Mouse (Mus musculus): ENCODE measurements at regions not wholly inside any gene's neighbourhood (a gene's known extent, or its start where the extent isn't known, plus 50 kb on each side); places are given as distances from the start of the nearest gene placed in this dataset.

- no peak for ATAC-seq
- 92% methylated on average over 4 of the region's 4 CpGs for WGBS
These were observed 104.2 kb upstream of the Runx1 start for GRCm38 (mm10) chr16:92930103-92930502.

GRCm38 (mm10) chr16:92928201-92928600, 102.3 kb upstream of the Runx1 start:
- no peak overlapping the region for H3K4me3 ChIP-seq
- H3K9ac ChIP-seq, result no peak overlapping the region
- no peaks in the 10 kb centered on the region for H3K9me3 ChIP-seq (replicated peaks)
- WGBS, result 75% methylated on average over 7 of the region's 7 CpGs
- ATAC-seq, result no peak
- no peaks in the 10 kb centered on the region for H3K36me3 ChIP-seq (ENCODE audit: poor library complexity, severe bottlenecking)
- no peak overlapping the region for H3K27ac ChIP-seq
- H3K4me2 ChIP-seq, result no peak overlapping the region
- no peaks in the 10 kb centered on the region for H3K4me1 ChIP-seq
- no peaks in the 10 kb centered on the region for H3K27me3 ChIP-seq

More at GRCm38 (mm10) chr16:92930103-92930502, 104.2 kb upstream of the Runx1 start:
- H3K4me2 ChIP-seq, result no peak overlapping the region
- no peak overlapping the region for H3K4me3 ChIP-seq
- no peaks in the 10 kb centered on the region for H3K36me3 ChIP-seq (ENCODE audit: poor library complexity, severe bottlenecking)
- H3K9ac ChIP-seq, result no peak overlapping the region
- H3K27me3 ChIP-seq, result no peaks in the 10 kb centered on the region
- H3K27ac ChIP-seq, result no peak overlapping the region
- H3K4me1 ChIP-seq, result no peaks in the 10 kb centered on the region
- no peaks in the 10 kb centered on the region for H3K9me3 ChIP-seq (replicated peaks)

- no peak for ATAC-seq
- WGBS, result 46% methylated on average over 2 of the region's 2 CpGs
- no peak overlapping the region for H3K27ac ChIP-seq
- no peaks in the 10 kb centered on the region for H3K4me1 ChIP-seq
- no peaks in the 10 kb centered on the region for H3K27me3 ChIP-seq
- H3K9ac ChIP-seq, result no peak overlapping the region
- H3K4me3 ChIP-seq, result no peak overlapping the region
- no peak overlapping the region for H3K4me2 ChIP-seq
- no peaks in the 10 kb centered on the region for H3K36me3 ChIP-seq (ENCODE audit: poor library complexity, severe bottlenecking)
- H3K9me3 ChIP-seq (replicated peaks), result no peaks in the 10 kb centered on the region
These were observed 101.7 kb upstream of the Runx1 start for GRCm38 (mm10) chr16:92927662-92928061.

GRCm38 (mm10) chr16:92926853-92927252, 100.9 kb upstream of the Runx1 start:
- WGBS, result 91% methylated on average over 5 of the region's 5 CpGs
- Histone ChIP-seq H3K4me2 (no peak overlapping the region), H3K9me3 (replicated peaks) (no peaks in the 10 kb centered on the region), H3K9ac (no peak overlapping the region), H3K27ac (no peak overlapping the region), H3K4me1 (no peaks in the 10 kb centered on the region), H3K36me3 (ENCODE audit: poor library complexity, severe bottlenecking) (no peaks in the 10 kb centered on the region), H3K27me3 (no peaks in the 10 kb centered on the region), H3K4me3 (no peak overlapping the region)
- ATAC-seq, result no peak

GRCm38 (mm10) chr16:92920947-92921346, 95.0 kb upstream of the Runx1 start:
- H3K9me3 ChIP-seq (replicated peaks), result no peaks in the 10 kb centered on the region
- H3K9ac ChIP-seq, result no peak overlapping the region
- H3K4me2 ChIP-seq, result no peak overlapping the region
- no peak overlapping the region for H3K27ac ChIP-seq
- H3K4me3 ChIP-seq, result no peak overlapping the region
- ATAC-seq, result no peak
- no peaks in the 10 kb centered on the region for H3K4me1 ChIP-seq
- H3K36me3 ChIP-seq (ENCODE audit: poor library complexity, severe bottlenecking), result no peaks in the 10 kb centered on the region
- 74% methylated on average over 4 of the region's 4 CpGs for WGBS
- no peaks in the 10 kb centered on the region for H3K27me3 ChIP-seq

- WGBS, result 95% methylated on average over 2 of the region's 2 CpGs
- no peak overlapping the region for H3K4me3 ChIP-seq
- H3K27ac ChIP-seq, result no peak overlapping the region
- no peak overlapping the region for H3K4me2 ChIP-seq
- no peaks in the 10 kb centered on the region for H3K4me1 ChIP-seq
- H3K9ac ChIP-seq, result no peak overlapping the region
- no peaks in the 10 kb centered on the region for H3K36me3 ChIP-seq (ENCODE audit: poor library complexity, severe bottlenecking)
- H3K9me3 ChIP-seq (replicated peaks), result no peaks in the 10 kb centered on the region
- ATAC-seq, result no peak
- no peaks in the 10 kb centered on the region for H3K27me3 ChIP-seq
These were observed 91.4 kb upstream of the Runx1 start for GRCm38 (mm10) chr16:92917356-92917755.

GRCm38 (mm10) chr16:92915651-92916050, 89.7 kb upstream of the Runx1 start:
- H3K9ac ChIP-seq, result no peak overlapping the region
- 46% methylated on average over 6 of the region's 6 CpGs for WGBS
- H3K4me1 ChIP-seq, result no peaks in the 10 kb centered on the region
- no peak overlapping the region for H3K4me2 ChIP-seq
- no peaks in the 10 kb centered on the region for H3K36me3 ChIP-seq (ENCODE audit: poor library complexity, severe bottlenecking)
- ATAC-seq, result no peak
- no peaks in the 10 kb centered on the region for H3K27me3 ChIP-seq
- H3K9me3 ChIP-seq (replicated peaks), result no peaks in the 10 kb centered on the region
- H3K4me3 ChIP-seq, result no peak overlapping the region
- H3K27ac ChIP-seq, result no peak overlapping the region

- H3K9me3 ChIP-seq (replicated peaks), result no peaks in the 10 kb centered on the region
- no peak for ATAC-seq
- 90% methylated on average over 4 of the region's 4 CpGs for WGBS
- no peaks in the 10 kb centered on the region for H3K27me3 ChIP-seq
- no peak overlapping the region for H3K4me3 ChIP-seq
- H3K4me2 ChIP-seq, result no peak overlapping the region
- no peaks in the 10 kb centered on the region for H3K36me3 ChIP-seq (ENCODE audit: poor library complexity, severe bottlenecking)
- no peak overlapping the region for H3K27ac ChIP-seq
- H3K9ac ChIP-seq, result no peak overlapping the region
- H3K4me1 ChIP-seq, result peaks cover 10% of the 10 kb centered on the region
These were observed 80.9 kb upstream of the Runx1 start for GRCm38 (mm10) chr16:92906873-92907272.

- no peak for ATAC-seq
- H3K36me3 ChIP-seq (ENCODE audit: poor library complexity, severe bottlenecking), result no peaks in the 10 kb centered on the region
- no peak overlapping the region for H3K4me3 ChIP-seq
- no peak overlapping the region for H3K4me2 ChIP-seq
- WGBS, result 95% methylated on average over 6 of the region's 6 CpGs
- H3K27me3 ChIP-seq, result no peaks in the 10 kb centered on the region
- H3K9ac ChIP-seq, result no peak overlapping the region
- H3K27ac ChIP-seq, result no peak overlapping the region
- no peaks in the 10 kb centered on the region for H3K9me3 ChIP-seq (replicated peaks)
- peaks cover 10% of the 10 kb centered on the region for H3K4me1 ChIP-seq
These were observed 79.7 kb upstream of the Runx1 start for GRCm38 (mm10) chr16:92905626-92906025.

GRCm38 (mm10) chr16:92903892-92904473, 78.0 kb upstream of the Runx1 start:
- WGBS, result 87% methylated on average over 9 of the region's 9 CpGs
- H3K4me3 ChIP-seq, result no peak overlapping the region
- no peak for ATAC-seq

GRCm38 (mm10) chr16:92903486-92903885, 77.5 kb upstream of the Runx1 start:
- no peak for ATAC-seq
- Histone ChIP-seq H3K36me3 (ENCODE audit: poor library complexity, severe bottlenecking) (no peaks in the 10 kb centered on the region), H3K27ac (no peak overlapping the region), H3K27me3 (no peaks in the 10 kb centered on the region), H3K4me2 (no peak overlapping the region), H3K9me3 (replicated peaks) (no peaks in the 10 kb centered on the region), H3K4me3 (no peak overlapping the region), H3K9ac (no peak overlapping the region), H3K4me1 (peaks cover 13% of the 10 kb centered on the region)
- 91% methylated on average over 7 of the region's 7 CpGs for WGBS

More at GRCm38 (mm10) chr16:92903892-92904473, 78.0 kb upstream of the Runx1 start:
- Histone ChIP-seq H3K9me3 (replicated peaks) (no peaks in the 10 kb centered on the region), H3K27ac (no peak overlapping the region), H3K4me1 (peaks cover 13% of the 10 kb centered on the region), H3K9ac (no peak overlapping the region), H3K36me3 (ENCODE audit: poor library complexity, severe bottlenecking) (no peaks in the 10 kb centered on the region), H3K27me3 (no peaks in the 10 kb centered on the region), H3K4me2 (no peak overlapping the region)

GRCm38 (mm10) chr16:92899704-92900103, 73.8 kb upstream of the Runx1 start:
- Histone ChIP-seq H3K27me3 (no peaks in the 10 kb centered on the region), H3K4me2 (no peak overlapping the region), H3K36me3 (ENCODE audit: poor library complexity, severe bottlenecking) (no peaks in the 10 kb centered on the region), H3K9me3 (replicated peaks) (no peaks in the 10 kb centered on the region), H3K4me1 (0 out of 2 replicates have a peak, but pooled peaks cover 3% of the 10 kb centered on the region), H3K4me3 (no peak overlapping the region), H3K9ac (no peak overlapping the region), H3K27ac (no peak overlapping the region)
- WGBS, result 78% methylated on average over 1 of the region's 1 CpGs
- no peak for ATAC-seq

- no peaks in the 10 kb centered on the region for H3K4me1 ChIP-seq
- no peak overlapping the region for H3K4me2 ChIP-seq
- no peak overlapping the region for H3K9ac ChIP-seq
- 74% methylated on average over 2 of the region's 2 CpGs for WGBS
- no peak overlapping the region for H3K27ac ChIP-seq
- ATAC-seq, result no peak
- no peaks in the 10 kb centered on the region for H3K36me3 ChIP-seq (ENCODE audit: poor library complexity, severe bottlenecking)
- no peaks in the 10 kb centered on the region for H3K27me3 ChIP-seq
- H3K9me3 ChIP-seq (replicated peaks), result no peaks in the 10 kb centered on the region
- no peak overlapping the region for H3K4me3 ChIP-seq
These were observed 65.8 kb upstream of the Runx1 start for GRCm38 (mm10) chr16:92891741-92892140.

All from forebrain, embryonic 13.5 days (tissue).